25 mouse cellular contexts compared by ENCODE assay signal in genomic region chr7:68306756-68307155, GRCm38 (mm10). TPM values are rescaled to one million over a fixed set of nuclear protein-coding genes. Genes with fewer than 3 reads are reported as not detected.
"Had no signal": no experiment of that assay in that cellular context is flagged by ENCODE, and none has a peak within 500 bp of the region (broad histone marks: within the 10 kb centered on the region; RNA-seq: fewer than 3 reads in every experiment).

No protein-coding gene starts in this region.

- H3K9me3 ChIP-seq: heart, embryonic 10.5 days; heart, embryonic 12.5 days; hindbrain, embryonic 10.5 days; hindbrain, embryonic 12.5 days; intestine, embryonic 15.5 days; limb, embryonic 10.5 days; limb, embryonic 12.5 days; liver, embryonic 12.5 days had no signal

- H3K9ac ChIP-seq: heart, embryonic 12.5 days; hindbrain, embryonic 12.5 days; hindbrain, embryonic 14.5 days; intestine, embryonic 15.5 days; limb, embryonic 12.5 days; liver, embryonic 12.5 days had no signal

- H3K36me3 ChIP-seq: heart, embryonic 10.5 days; heart, embryonic 12.5 days; hindbrain, embryonic 10.5 days; hindbrain, embryonic 12.5 days; intestine, embryonic 15.5 days; limb, embryonic 10.5 days; limb, embryonic 12.5 days; liver, embryonic 12.5 days had no signal

- H3K27ac ChIP-seq: gastrocnemius, adult 2 months; heart, embryonic 10.5 days; hindbrain, embryonic 10.5 days; hindbrain, embryonic 12.5 days; hindbrain, embryonic 14.5 days; intestine, embryonic 15.5 days; kidney, postnatal 0 days; layer of hippocampus, adult 2 months; left cerebral cortex, adult 2 months; limb, embryonic 10.5 days; liver, embryonic 12.5 days had no signal

- H3K4me2 ChIP-seq: heart, embryonic 12.5 days; hindbrain, embryonic 12.5 days; hindbrain, embryonic 14.5 days; intestine, embryonic 15.5 days; limb, embryonic 12.5 days; liver, embryonic 12.5 days had no signal

- DNase-seq: gastrocnemius, adult 2 months; gastrocnemius, postnatal 10 days; gastrocnemius, postnatal 25 days; heart, adult 18-20 months; heart, postnatal 10 days; heart, postnatal 4 days; kidney, postnatal 4 days; liver had no signal

- ATAC-seq: forebrain, embryonic 16.5 days; hindbrain, embryonic 16.5 days; intestine, embryonic 15.5 days; intestine, postnatal 0 days; liver, embryonic 12.5 days had no signal

- H3K27me3 ChIP-seq: hindbrain, embryonic 12.5 days; intestine, embryonic 15.5 days; limb, embryonic 12.5 days; liver, embryonic 12.5 days had no signal

- H3K4me3 ChIP-seq: gastrocnemius, adult 2 months; heart, embryonic 10.5 days; heart, embryonic 12.5 days; hindbrain, embryonic 10.5 days; hindbrain, embryonic 12.5 days; intestine, embryonic 15.5 days; layer of hippocampus, adult 2 months; left cerebral cortex, adult 2 months; limb, embryonic 10.5 days; limb, embryonic 12.5 days; liver, embryonic 12.5 days had no signal

- H3K4me1 ChIP-seq: intestine, embryonic 15.5 days had no signal

RNA-seq across cellular contexts. Expression of gene Fam169b, which starts 33.1 kb away (rescaled TPM):
- polyA plus RNA-seq: forebrain, embryonic 16.5 days; hindbrain, embryonic 16.5 days had no signal

RNA-seq across cellular contexts. Expression of gene Pgpep1l, which starts 42.7 kb away (rescaled TPM):
- total RNA-seq: granulocyte monocyte progenitor cell, adult 5-6 weeks; heart, adult 18-20 months; heart, postnatal 10 days; heart, postnatal 25 days; heart, postnatal 4 days had no signal
- polyA plus RNA-seq: forebrain, embryonic 16.5 days; heart, embryonic 10.5 days; heart, embryonic 12.5 days; hindbrain, embryonic 10.5 days; hindbrain, embryonic 12.5 days; hindbrain, embryonic 16.5 days; intestine, embryonic 15.5 days; intestine, postnatal 0 days; limb, embryonic 10.5 days; limb, embryonic 12.5 days; liver, embryonic 12.5 days had no signal
